Mouse (Mus musculus) liver, embryonic 15.5 days (tissue): Measurements from ENCODE around the gene Galntl6. TPM values are rescaled to one million over a fixed set of nuclear protein-coding genes. Genes with fewer than 3 reads are reported as not detected.
"Not testable (repeated sequence)": the region's sequence is repeated elsewhere in the genome, so short reads cannot be mapped to it uniquely, and the experiment has no call there.

Source experiments
- ATAC-seq: fragments of 200-750 bp; cut with Nextera tagmentation; 2 replicates; pipeline ENCODE4 v1.8.0; 2017; ENCODE audit warnings: moderate number of reproducible peaks, mild to moderate bottlenecking, moderate library complexity; ENCODE audit not compliant: insufficient read depth
- H3K27ac ChIP-seq: fragments of 300-500 bp; sonication (generic); replicated peaks from 2 replicates; pipeline ENCODE4 v1.5.1; 2015; ENCODE audit warnings: mild to moderate bottlenecking, inconsistent platforms
- H3K27me3 ChIP-seq: fragments of 300-500 bp; sonication (generic); 2 replicates; pipeline ENCODE4 v1.6.1; 2015; ENCODE audit warnings: mild to moderate bottlenecking, inconsistent platforms
- H3K36me3 ChIP-seq: fragments of 300-500 bp; sonication (generic); replicated peaks from 2 replicates; pipeline ENCODE4 v1.6.1; 2015; ENCODE audit warnings: moderate library complexity, mild to moderate bottlenecking, inconsistent platforms
- H3K4me1 ChIP-seq: fragments of 300-500 bp; sonication (generic); replicated peaks from 2 replicates; pipeline ENCODE4 v1.6.1; 2015; ENCODE audit warnings: inconsistent platforms
- H3K4me2 ChIP-seq: fragments of 300-500 bp; sonication (generic); 2 replicates; pipeline ENCODE4 v1.6.1; 2015; ENCODE audit warnings: moderate library complexity, mild to moderate bottlenecking, inconsistent platforms
- H3K4me3 ChIP-seq: fragments of 300-500 bp; sonication (generic); replicated peaks from 2 replicates; pipeline ENCODE4 v1.5.1; 2015; ENCODE audit warnings: mild to moderate bottlenecking, inconsistent platforms
- H3K9ac ChIP-seq: fragments of 300-500 bp; sonication (generic); 2 replicates; pipeline ENCODE4 v1.6.1; 2015; ENCODE audit warnings: moderate library complexity, mild to moderate bottlenecking, inconsistent platforms
- H3K9me3 ChIP-seq: fragments of 300-500 bp; sonication (generic); replicated peaks from 2 replicates; pipeline ENCODE4 v1.6.1; 2016; ENCODE audit warnings: inconsistent platforms
- WGBS: fragments of 180-500 bp; shearing (Covaris S2); methylation state at CpG from one replicate; pipeline ENCODE4 v1.1.7; 2015; ENCODE audit warnings: mixed read lengths; ENCODE audit not compliant: insufficient replicate concordance; 5-methylcytosine and 5-hydroxymethylcytosine counted together
- polyA plus RNA-seq: library from polyadenylated mRNA; unstranded; fragments of >200 nt; fragmentation: Nextera tagmentation; extraction: Ambion mirVana; gene quantifications from 2 replicates; pipeline ENCODE4 v1.2.1, GENCODE M21; 2015

Galntl6 gene
- polyA plus RNA-seq, 1 experiment from 2014 or later: not detected

DNA sequence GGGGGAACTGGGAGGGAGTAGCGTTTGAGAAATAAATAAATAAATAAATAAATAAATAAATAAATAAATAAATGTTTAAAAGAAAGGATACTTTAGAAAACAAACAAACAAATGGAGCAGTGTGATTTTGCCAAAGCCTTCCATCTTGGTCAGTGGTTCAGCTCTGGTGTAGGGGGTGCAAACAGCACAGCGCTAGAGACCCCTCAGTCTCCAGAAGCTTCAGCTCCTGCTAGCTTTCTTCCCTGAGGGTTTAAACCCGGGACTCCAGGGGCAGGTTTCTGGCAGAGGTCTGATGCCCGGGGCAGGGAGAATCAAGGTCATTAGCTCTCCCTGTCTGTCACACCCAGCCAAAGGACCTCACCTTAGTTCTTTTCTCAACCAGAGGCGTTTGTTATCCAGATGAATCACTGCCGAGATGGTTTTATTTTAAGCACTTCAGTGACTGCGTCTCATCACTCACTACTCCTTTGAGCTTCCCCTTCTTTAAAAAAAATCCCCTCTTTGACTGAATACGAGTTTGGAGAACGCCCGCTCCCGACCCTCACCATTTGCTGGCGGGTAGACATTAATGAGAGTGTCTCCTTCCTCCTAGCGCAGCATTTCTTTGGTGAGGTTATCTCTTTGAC is 1146.6 kb downstream of the Galntl6 start:
- Histone ChIP-seq H3K27ac (no peak overlapping the region), H3K4me2 (no peak overlapping the region), H3K4me1 (no peaks in the 10 kb centered on the region), H3K36me3 (no peaks in the 10 kb centered on the region), H3K9ac (no peak overlapping the region), H3K9me3 (no peaks in the 10 kb centered on the region), H3K27me3 (no peaks in the 10 kb centered on the region), H3K4me3 (no peak overlapping the region)
- 13% methylated on average over 13 of the region's 13 CpGs for WGBS
- no peak for ATAC-seq

GRCm38 (mm10) chr8:57765192-57765591 is 1147.2 kb downstream of the Galntl6 start:
- Histone ChIP-seq H3K4me1 (no peaks in the 10 kb centered on the region), H3K27me3 (no peaks in the 10 kb centered on the region), H3K36me3 (no peaks in the 10 kb centered on the region), H3K9me3 (no peaks in the 10 kb centered on the region), H3K4me2 (no peak overlapping the region), H3K27ac (no peak overlapping the region), H3K4me3 (no peak overlapping the region), H3K9ac (no peak overlapping the region)
- ATAC-seq: no peak
- whole genome bisulfite sequencing: 76% methylated on average over 4 of the region's 4 CpGs

DNA sequence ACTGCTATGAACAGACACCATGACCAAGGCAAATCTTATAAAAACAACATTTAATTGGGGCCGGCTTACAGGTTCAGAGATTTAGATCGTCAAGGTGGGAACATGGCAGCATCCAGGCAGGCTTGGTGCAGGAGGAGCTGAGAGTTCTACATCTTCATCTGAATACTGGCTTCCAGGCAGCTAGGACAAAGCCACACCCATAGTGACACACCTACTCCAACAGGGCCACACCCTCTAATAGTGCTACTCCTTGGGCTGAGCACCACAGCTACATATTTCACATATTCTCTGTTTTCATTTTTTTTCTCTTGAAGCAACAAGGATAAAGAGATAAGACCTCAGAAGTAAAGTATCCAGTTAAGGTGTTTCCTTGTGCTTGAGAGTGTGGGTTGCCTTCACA is 1149.8 kb downstream of the Galntl6 start:
- H3K36me3 ChIP-seq, H3K4me3 ChIP-seq, H3K27me3 ChIP-seq, ATAC-seq, H3K4me1 ChIP-seq, H3K9ac ChIP-seq, H3K4me2 ChIP-seq, H3K27ac ChIP-seq, H3K9me3 ChIP-seq: not testable (repeated sequence)
- 55% methylated on average over 2 of the region's 2 CpGs for WGBS

GRCm38 (mm10) chr8:57760921-57761320 is 1151.5 kb downstream of the Galntl6 start:
- Histone ChIP-seq H3K36me3 (no peaks in the 10 kb centered on the region), H3K27ac (no peak overlapping the region), H3K27me3 (no peaks in the 10 kb centered on the region), H3K4me2 (no peak overlapping the region), H3K9me3 (no peaks in the 10 kb centered on the region), H3K9ac (no peak overlapping the region), H3K4me3 (no peak overlapping the region), H3K4me1 (no peaks in the 10 kb centered on the region)
- WGBS: 43% methylated on average over 1 of the region's 1 CpGs
- no peak for ATAC-seq

- H3K36me3 ChIP-seq: no peaks in the 10 kb centered on the region
- H3K4me2 ChIP-seq: no peak overlapping the region
- H3K4me3 ChIP-seq: no peak overlapping the region
- no peaks in the 10 kb centered on the region for H3K27me3 ChIP-seq
- no peaks in the 10 kb centered on the region for H3K4me1 ChIP-seq
- no peak overlapping the region for H3K9ac ChIP-seq
- ATAC-seq: no peak
- no peaks in the 10 kb centered on the region for H3K9me3 ChIP-seq
- H3K27ac ChIP-seq: no peak overlapping the region
These were observed 1153.6 kb downstream of the Galntl6 start for GRCm38 (mm10) chr8:57758857-57759256.

- no peak for ATAC-seq
- no peak overlapping the region for H3K4me3 ChIP-seq
- no peak overlapping the region for H3K4me2 ChIP-seq
- H3K27me3 ChIP-seq: no peaks in the 10 kb centered on the region
- H3K4me1 ChIP-seq: no peaks in the 10 kb centered on the region
- no peaks in the 10 kb centered on the region for H3K36me3 ChIP-seq
- H3K9ac ChIP-seq: no peak overlapping the region
- H3K9me3 ChIP-seq: no peaks in the 10 kb centered on the region
- H3K27ac ChIP-seq: no peak overlapping the region
These were observed 1155.0 kb downstream of the Galntl6 start for GRCm38 (mm10) chr8:57757476-57757875.

DNA sequence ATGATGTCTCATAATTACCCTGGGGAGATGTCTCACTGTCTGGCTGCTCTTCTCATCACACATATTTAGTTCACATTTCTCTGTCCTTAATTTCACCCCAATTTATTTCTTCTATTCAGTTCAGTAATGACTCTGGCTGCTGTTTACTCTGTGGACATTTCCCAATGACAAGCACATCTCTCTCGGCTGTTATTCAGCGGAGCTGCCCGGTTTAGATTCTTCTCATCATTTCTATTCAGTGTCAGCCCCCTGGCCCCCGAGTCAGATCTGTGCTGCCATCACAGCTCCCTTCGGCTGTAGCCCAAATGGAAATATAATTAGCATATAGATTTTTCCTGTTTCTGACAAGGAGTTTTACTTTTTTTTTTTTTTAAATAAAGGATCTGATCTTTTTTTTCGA is 1158.4 kb downstream of the Galntl6 start:
- H3K27me3 ChIP-seq: no peaks in the 10 kb centered on the region
- H3K4me1 ChIP-seq: no peaks in the 10 kb centered on the region
- no peak overlapping the region for H3K27ac ChIP-seq
- no peaks in the 10 kb centered on the region for H3K9me3 ChIP-seq
- H3K4me2 ChIP-seq: no peak overlapping the region
- WGBS: 58% methylated on average over 6 of the region's 6 CpGs
- ATAC-seq: no peak
- no peak overlapping the region for H3K9ac ChIP-seq
- no peaks in the 10 kb centered on the region for H3K36me3 ChIP-seq
- no peak overlapping the region for H3K4me3 ChIP-seq

DNA sequence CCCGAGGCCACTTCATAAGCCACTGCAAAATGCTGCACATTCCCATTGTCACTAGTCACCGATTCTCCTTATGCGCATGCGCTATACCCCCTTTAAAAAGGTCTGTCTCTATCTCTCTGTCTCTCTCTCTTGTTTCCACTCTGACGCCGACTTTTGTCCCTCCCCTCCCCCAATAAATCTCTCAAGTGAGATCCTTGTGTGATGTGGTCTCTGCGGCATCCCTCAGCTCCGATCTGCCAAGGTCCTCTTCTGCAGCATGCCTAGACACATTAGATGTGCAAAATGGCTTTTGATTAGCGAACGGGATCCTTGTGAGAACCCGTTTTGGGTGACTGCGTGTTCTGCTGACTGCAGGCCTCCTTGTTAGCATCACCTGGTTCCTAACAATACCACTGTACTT is 1168.8 kb downstream of the Galntl6 start:
- Histone ChIP-seq H3K27ac (no peak overlapping the region), H3K9ac (no peak overlapping the region), H3K4me3 (no peak overlapping the region), H3K4me2 (no peak overlapping the region), H3K36me3 (no peaks in the 10 kb centered on the region), H3K4me1 (no peaks in the 10 kb centered on the region), H3K27me3 (no peaks in the 10 kb centered on the region), H3K9me3 (no peaks in the 10 kb centered on the region)
- ATAC-seq: no peak
- WGBS: 74% methylated on average over 12 of the region's 12 CpGs

- no peak for ATAC-seq
- Histone ChIP-seq H3K9ac (no peak overlapping the region), H3K27me3 (no peaks in the 10 kb centered on the region), H3K36me3 (no peaks in the 10 kb centered on the region), H3K27ac (no peak overlapping the region), H3K9me3 (no peaks in the 10 kb centered on the region), H3K4me3 (no peak overlapping the region), H3K4me2 (no peak overlapping the region), H3K4me1 (no peaks in the 10 kb centered on the region)
- 52% methylated on average over 6 of the region's 6 CpGs for WGBS
These were observed 1170.5 kb downstream of the Galntl6 start for GRCm38 (mm10) chr8:57741983-57742382.

GRCm38 (mm10) chr8:57741309-57741708 is 1171.1 kb downstream of the Galntl6 start:
- Histone ChIP-seq H3K36me3 (no peaks in the 10 kb centered on the region), H3K4me1 (no peaks in the 10 kb centered on the region), H3K9me3 (no peaks in the 10 kb centered on the region), H3K27ac (no peak overlapping the region), H3K4me3 (no peak overlapping the region), H3K27me3 (no peaks in the 10 kb centered on the region), H3K4me2 (no peak overlapping the region), H3K9ac (no peak overlapping the region)
- WGBS: 64% methylated on average over 8 of the region's 8 CpGs
- ATAC-seq: no peak

DNA sequence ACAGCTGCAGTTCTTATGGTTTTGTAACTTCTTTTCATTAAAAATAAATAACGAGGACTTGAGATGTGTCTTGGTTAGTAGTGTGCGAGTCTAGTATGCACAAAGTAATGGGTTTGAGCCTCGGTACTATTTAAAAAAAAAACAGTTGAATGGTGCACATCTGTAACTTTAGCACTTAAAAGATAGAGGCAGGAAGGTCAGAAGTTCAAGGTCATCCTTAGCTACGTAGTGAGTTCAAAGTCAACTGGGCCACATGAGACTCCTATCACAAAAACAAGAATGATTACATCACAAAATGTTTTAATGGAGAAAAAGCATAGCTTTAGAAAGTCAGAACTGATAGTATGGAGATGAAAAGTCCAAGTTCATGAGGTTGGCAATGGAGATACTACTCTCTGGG is 1175.2 kb downstream of the Galntl6 start:
- no peaks in the 10 kb centered on the region for H3K9me3 ChIP-seq
- H3K4me2 ChIP-seq: no peak overlapping the region
- no peak overlapping the region for H3K9ac ChIP-seq
- no peak overlapping the region for H3K4me3 ChIP-seq
- no peaks in the 10 kb centered on the region for H3K4me1 ChIP-seq
- WGBS: 64% methylated on average over 4 of the region's 4 CpGs
- no peaks in the 10 kb centered on the region for H3K27me3 ChIP-seq
- no peak for ATAC-seq
- no peaks in the 10 kb centered on the region for H3K36me3 ChIP-seq
- H3K27ac ChIP-seq: no peak overlapping the region

- Histone ChIP-seq H3K9me3 (no peaks in the 10 kb centered on the region), H3K4me1 (no peaks in the 10 kb centered on the region), H3K27me3 (no peaks in the 10 kb centered on the region), H3K36me3 (no peaks in the 10 kb centered on the region), H3K4me3 (no peak overlapping the region), H3K27ac (no peak overlapping the region), H3K9ac (no peak overlapping the region), H3K4me2 (no peak overlapping the region)
- ATAC-seq: no peak
- WGBS: 45% methylated on average over 2 of the region's 2 CpGs
These were observed 1179.6 kb downstream of the Galntl6 start for GRCm38 (mm10) chr8:57732795-57733194.
